Mouse (Mus musculus) CD4-positive, CD25-positive, alpha-beta regulatory T cell (primary cell): ENCODE results near the gene Gm31371. TPM values are rescaled to one million over a fixed set of nuclear protein-coding genes. Genes with fewer than 3 reads are reported as not detected.

ENCODE experiments used
- polyA plus RNA-seq: library from polyadenylated mRNA; unstranded; fragments of 100-300 nt; shearing (Covaris generic); gene quantifications from one replicate; pipeline ENCODE4 v1.2.1, GENCODE M21; 2017

Gene Gm31371
- not detected for polyA plus RNA-seq

GRCm38 (mm10) chr8:19903092-19903491, at the start of gene Gm31371:
Gene Gm31371 (plus strand): TSS chr8:19903392.

Other genes with a start within 250 kb of the Gm31371 start
- not detected for gene 4930467E23Rik, start 173.8 kb upstream of the Gm31371 start, polyA plus RNA-seq